Mouse (Mus musculus) G1E (cell line): ENCODE measurements around the gene Rps15.

Experiments used
- CTCF ChIP-seq: IDR thresholded peaks from 2 replicates; pipeline ENCODE4 v1.5.1; 2012; ENCODE audit warnings: low read depth, low read length, inconsistent platforms, mixed read lengths
- GATA1 ChIP-seq: IDR thresholded peaks from 2 replicates; pipeline ENCODE4 v1.6.1; 2012; ENCODE audit warnings: borderline replicate concordance, low read length, inconsistent platforms, mixed read lengths
- POLR2AphosphoS5 ChIP-seq: IDR thresholded peaks from 2 replicates; pipeline ENCODE4 v1.6.1; 2012; ENCODE audit warnings: low read depth, low read length, inconsistent platforms; ENCODE audit not compliant: insufficient replicate concordance
- TAL1 ChIP-seq: conservative IDR thresholded peaks from 2 replicates; pipeline ENCODE4 v1.6.1; 2012; ENCODE audit warnings: low read depth, low read length, inconsistent platforms, mixed read lengths

GRCm38 (mm10) chr10:80321014-80321669, 28.9 kb downstream of the Rps15 start:
- no peak for TF ChIP-seq CTCF
- no peak for TF ChIP-seq GATA1
- no peak for TF ChIP-seq TAL1
- no peak for TF ChIP-seq POLR2AphosphoS5
